Mouse (Mus musculus): Measurements from ENCODE around the gene Smg6.

- TF ChIP-seq CTCF (IDR thresholded peaks at IDR 0.05; ENCODE audit: low read depth): no peak
- no peak for TF ChIP-seq EP300 (IDR thresholded peaks at IDR 0.05; ENCODE audit: low read depth)
Observed at GRCm38 (mm10) chr11:75154053-75154585, 228.5 kb downstream of the Smg6 start.
